Mouse (Mus musculus): ENCODE results near the gene Atg5. TPM values are rescaled to one million over a fixed set of nuclear protein-coding genes. Genes with fewer than 3 reads are reported as not detected.

Gene Atg5
- polyA plus RNA-seq, 1 experiment from 2014 or later = 19.9 TPM

DNA sequence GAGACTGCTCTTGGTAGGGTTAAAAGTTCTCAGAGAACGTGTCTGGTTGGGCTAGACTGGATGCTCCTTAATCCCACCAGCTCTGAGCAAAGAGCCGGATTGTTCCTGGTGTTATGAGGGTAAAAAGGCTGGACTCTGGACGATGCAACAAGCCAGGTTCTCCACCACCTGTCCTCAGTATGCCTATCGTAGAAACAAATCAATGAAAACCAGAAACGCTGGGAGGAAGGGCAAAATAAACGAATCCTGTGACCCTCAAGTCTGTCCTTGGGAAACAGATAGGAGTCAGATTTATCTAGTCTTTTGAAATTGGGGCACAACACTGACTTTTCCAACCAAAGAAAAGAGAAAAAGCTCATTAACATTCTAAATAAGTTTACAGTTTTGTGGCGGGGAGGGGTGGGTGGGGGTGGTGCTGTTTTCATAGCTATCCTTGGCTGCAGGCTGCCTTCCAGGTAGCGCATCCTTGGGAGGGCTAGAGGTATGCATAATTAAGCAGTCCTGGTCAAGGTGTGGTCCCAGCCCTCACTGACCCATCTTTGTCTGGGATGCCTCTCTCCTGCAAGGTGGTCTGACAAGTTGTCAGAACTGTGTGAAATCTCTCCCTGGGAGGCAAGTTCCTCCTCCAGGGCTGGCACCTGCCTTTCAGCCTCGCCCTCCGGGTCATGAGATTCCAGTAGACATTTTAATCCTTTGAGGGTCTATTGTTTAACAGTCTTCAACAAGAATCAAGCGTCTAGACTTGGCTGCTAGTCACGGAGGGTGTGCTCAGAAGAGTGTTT, 123.5 kb downstream of the Atg5 start:
- Histone ChIP-seq H3K27ac (replicated peaks) (no peak overlapping the region), H3K4me1 (replicated peaks) (no peaks in the 10 kb centered on the region; the same call in 1 of the 2 replicates), H3K4me3 (replicated peaks) (no peak overlapping the region), H3K9ac (no peak overlapping the region), H3K9me3 (replicated peaks) (no peaks in the 10 kb centered on the region), H3K27me3 (no peaks in the 10 kb centered on the region), H3K4me2 (no peak overlapping the region), H3K36me3 (replicated peaks) (no peaks in the 10 kb centered on the region)
- no peak for ATAC-seq (ENCODE audit: insufficient read depth)
- whole genome bisulfite sequencing (ENCODE audit: insufficient replicate concordance) = 47% methylated on average over 12 of the region's 12 CpGs

DNA sequence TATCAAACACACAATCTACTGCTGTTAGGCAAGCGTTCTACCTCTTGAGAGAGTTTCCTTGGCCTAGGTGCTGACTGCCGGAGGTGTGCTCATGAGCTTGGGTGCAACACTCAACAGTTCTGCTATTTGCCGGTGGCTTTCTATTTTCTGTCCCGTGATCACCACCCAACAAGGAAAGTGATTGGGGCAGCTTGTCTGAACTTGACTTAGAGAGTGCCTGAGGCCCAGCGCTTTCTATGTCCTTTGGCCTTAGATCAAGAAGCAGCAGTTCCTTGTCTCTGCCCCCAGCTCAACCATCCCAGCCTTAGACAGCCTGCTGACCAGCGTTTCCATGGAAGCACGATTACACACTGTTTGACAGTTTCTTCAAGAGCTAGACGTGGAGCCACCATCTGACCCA, 124.7 kb downstream of the Atg5 start:
- no peak overlapping the region for H3K27ac ChIP-seq (replicated peaks)
- WGBS (ENCODE audit: insufficient replicate concordance) = 73% methylated on average over 8 of the region's 8 CpGs
- H3K4me3 ChIP-seq (replicated peaks) = no peak overlapping the region
- H3K36me3 ChIP-seq (replicated peaks) = no peaks in the 10 kb centered on the region
- H3K4me2 ChIP-seq = no peak overlapping the region
- H3K9me3 ChIP-seq (replicated peaks) = no peaks in the 10 kb centered on the region
- no peaks in the 10 kb centered on the region; the same call in 1 of the 2 replicates for H3K4me1 ChIP-seq (replicated peaks)
- H3K27me3 ChIP-seq = 0 out of 2 replicates have a peak, but pooled peaks cover 3% of the 10 kb centered on the region
- no peak for ATAC-seq (ENCODE audit: insufficient read depth)
- no peak overlapping the region for H3K9ac ChIP-seq

DNA sequence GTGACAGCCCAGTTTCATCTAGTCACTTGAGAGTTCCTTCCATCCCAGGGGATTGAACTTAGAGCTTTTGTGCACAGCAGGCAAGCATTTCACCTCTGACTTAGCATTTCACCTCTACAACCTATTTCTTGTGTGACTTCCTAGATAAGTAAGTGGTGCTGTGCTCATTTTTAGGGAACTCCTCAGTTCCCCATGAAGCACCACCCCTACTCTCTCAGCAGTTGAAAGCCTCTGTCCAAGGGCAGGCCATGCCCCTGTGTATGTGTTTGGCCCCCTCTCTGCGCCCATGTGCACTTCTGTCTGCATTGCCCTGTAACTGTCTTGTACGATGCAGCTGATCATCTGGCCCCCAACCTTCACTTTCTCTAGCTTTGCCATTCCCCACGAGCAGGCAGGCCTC, 132.0 kb downstream of the Atg5 start:
- Histone ChIP-seq H3K27ac (replicated peaks) (no peak overlapping the region), H3K27me3 (0 out of 2 replicates have a peak, but pooled peaks cover 3% of the 10 kb centered on the region), H3K4me1 (replicated peaks) (no peaks in the 10 kb centered on the region), H3K4me3 (replicated peaks) (no peak overlapping the region), H3K9me3 (replicated peaks) (no peaks in the 10 kb centered on the region), H3K4me2 (no peak overlapping the region), H3K9ac (no peak overlapping the region), H3K36me3 (replicated peaks) (no peaks in the 10 kb centered on the region)
- ATAC-seq (ENCODE audit: insufficient read depth) = no peak
- WGBS (ENCODE audit: insufficient replicate concordance) = 41% methylated on average over 3 of the region's 3 CpGs

DNA sequence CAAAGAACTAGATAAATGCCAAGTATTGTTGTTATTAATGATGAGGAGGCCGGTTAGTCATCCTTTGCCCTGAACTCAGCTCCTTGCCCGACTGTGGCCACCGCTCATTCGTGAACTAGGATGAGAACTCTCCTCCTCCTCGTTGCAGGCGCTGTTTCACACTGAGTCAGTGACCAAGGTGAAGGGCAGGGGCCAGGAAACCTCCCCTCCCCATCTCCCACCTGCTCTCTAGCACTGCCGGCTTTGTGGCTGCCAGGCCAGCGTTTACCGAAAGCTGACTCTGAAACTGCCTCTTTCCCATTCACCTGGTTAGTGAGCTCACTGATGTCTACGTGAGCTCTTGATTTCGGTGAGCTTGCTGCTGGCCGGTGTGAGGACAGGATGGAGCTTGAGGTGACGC, 132.4 kb downstream of the Atg5 start:
- H3K9ac ChIP-seq = no peak overlapping the region
- H3K9me3 ChIP-seq (replicated peaks) = no peaks in the 10 kb centered on the region
- no peak overlapping the region for H3K27ac ChIP-seq (replicated peaks)
- H3K36me3 ChIP-seq (replicated peaks) = no peaks in the 10 kb centered on the region
- H3K4me1 ChIP-seq (replicated peaks) = no peaks in the 10 kb centered on the region
- 0 out of 2 replicates have a peak, but pooled peaks cover 3% of the 10 kb centered on the region for H3K27me3 ChIP-seq
- WGBS (ENCODE audit: insufficient replicate concordance) = 67% methylated on average over 13 of the region's 13 CpGs
- no peak overlapping the region for H3K4me3 ChIP-seq (replicated peaks)
- no peak overlapping the region for H3K4me2 ChIP-seq
- ATAC-seq (ENCODE audit: insufficient read depth) = no peak

DNA sequence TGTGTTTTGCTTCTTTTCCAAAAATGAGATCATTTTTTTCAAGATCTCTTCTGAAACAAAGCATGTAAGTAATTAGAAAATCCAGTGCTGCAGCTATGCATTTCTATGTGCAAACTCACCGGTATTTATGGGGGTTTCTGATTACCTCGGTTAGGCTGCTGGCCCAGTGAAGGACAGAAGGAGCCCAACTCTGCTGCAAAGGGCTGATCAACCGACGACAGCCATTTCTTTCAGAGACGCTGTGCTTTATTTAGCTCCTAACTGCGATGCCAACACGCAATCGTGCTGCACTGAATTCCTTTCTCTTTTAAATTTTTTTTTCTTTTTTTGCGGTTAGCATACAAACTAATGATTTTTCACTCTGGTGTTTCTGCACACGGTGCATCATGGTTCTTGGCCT, 133.4 kb downstream of the Atg5 start:
- no peak overlapping the region for H3K4me3 ChIP-seq (replicated peaks)
- H3K4me2 ChIP-seq = no peak overlapping the region
- H3K27me3 ChIP-seq = 0 out of 2 replicates have a peak, but pooled peaks cover 3% of the 10 kb centered on the region
- no peak for ATAC-seq (ENCODE audit: insufficient read depth)
- 73% methylated on average over 10 of the region's 10 CpGs for WGBS (ENCODE audit: insufficient replicate concordance)
- H3K27ac ChIP-seq (replicated peaks) = no peak overlapping the region
- no peaks in the 10 kb centered on the region for H3K4me1 ChIP-seq (replicated peaks)
- no peaks in the 10 kb centered on the region for H3K9me3 ChIP-seq (replicated peaks)
- no peak overlapping the region for H3K9ac ChIP-seq
- H3K36me3 ChIP-seq (replicated peaks) = no peaks in the 10 kb centered on the region

DNA sequence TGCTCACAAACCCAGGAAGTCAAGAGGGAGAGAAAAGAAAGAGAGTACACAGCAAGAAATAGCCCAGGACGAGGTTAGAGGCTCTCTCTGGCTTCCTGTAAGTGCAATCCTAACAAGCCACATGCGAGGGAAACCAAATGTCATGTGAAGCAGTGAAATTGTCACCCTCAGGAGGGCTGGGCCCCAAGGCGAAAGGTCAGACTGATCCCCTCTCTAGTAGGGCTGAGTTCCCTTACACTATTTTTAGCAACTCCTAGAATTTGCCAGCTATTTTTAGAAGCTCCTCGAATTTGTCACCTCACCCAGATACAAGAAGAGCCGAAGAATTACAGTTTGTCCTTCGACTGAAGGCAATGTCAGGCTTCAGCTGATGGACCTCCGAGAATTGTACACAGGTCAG, 135.3 kb downstream of the Atg5 start:
- Histone ChIP-seq H3K4me2 (no peak overlapping the region), H3K4me1 (replicated peaks) (no peaks in the 10 kb centered on the region), H3K9ac (no peak overlapping the region), H3K9me3 (replicated peaks) (no peaks in the 10 kb centered on the region), H3K27me3 (no peaks in the 10 kb centered on the region), H3K4me3 (replicated peaks) (no peak overlapping the region), H3K27ac (replicated peaks) (no peak overlapping the region), H3K36me3 (replicated peaks) (no peaks in the 10 kb centered on the region)
- WGBS (ENCODE audit: insufficient replicate concordance) = 30% methylated on average over 7 of the region's 7 CpGs
- no peak for ATAC-seq (ENCODE audit: insufficient read depth)

DNA sequence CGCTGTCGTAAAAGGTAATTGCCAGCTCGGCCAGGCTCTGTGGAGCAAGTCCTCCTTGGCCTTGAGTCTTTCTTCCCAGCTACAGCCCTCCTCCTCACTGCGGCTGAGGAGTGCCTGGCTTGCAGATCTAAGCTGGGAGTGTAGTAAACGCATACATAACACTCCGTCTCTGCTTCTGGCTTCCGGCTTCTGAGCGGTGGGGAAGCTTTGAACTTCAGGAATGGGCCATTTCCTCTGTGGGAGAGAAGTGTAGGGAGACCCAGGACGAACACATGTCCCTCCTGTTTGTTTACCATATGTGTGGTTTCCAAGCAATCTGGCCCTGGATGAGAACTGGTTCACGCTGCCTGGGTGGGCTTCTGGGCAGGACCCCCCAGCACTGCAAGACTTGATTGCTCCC, 140.9 kb downstream of the Atg5 start:
- Histone ChIP-seq H3K4me1 (replicated peaks) (no peaks in the 10 kb centered on the region), H3K9me3 (replicated peaks) (no peaks in the 10 kb centered on the region), H3K4me2 (no peak overlapping the region), H3K27ac (replicated peaks) (no peak overlapping the region), H3K27me3 (no peaks in the 10 kb centered on the region), H3K4me3 (replicated peaks) (no peak overlapping the region), H3K36me3 (replicated peaks) (no peaks in the 10 kb centered on the region), H3K9ac (no peak overlapping the region)
- 59% methylated on average over 10 of the region's 10 CpGs for WGBS (ENCODE audit: insufficient replicate concordance)
- no peak for ATAC-seq (ENCODE audit: insufficient read depth)

DNA sequence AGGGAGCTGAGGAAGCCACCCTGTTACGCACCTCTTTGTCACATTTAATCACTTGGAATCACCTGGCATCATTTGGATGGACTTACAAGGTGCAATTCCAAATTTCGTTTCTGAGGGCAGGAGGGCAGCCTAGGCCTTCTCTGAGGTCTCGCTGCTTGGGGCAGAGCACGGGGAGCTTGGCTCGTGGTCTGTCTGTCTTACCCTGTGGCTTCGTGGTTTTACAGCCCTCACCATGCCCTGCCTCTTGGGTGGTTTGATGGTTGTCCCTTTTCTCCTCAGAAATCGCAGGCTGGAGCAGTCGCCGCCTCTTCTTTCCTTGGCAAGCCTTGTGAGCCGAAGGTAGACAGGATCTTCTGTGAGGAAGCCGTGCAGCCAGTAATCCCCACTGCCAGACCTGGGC, 141.8 kb downstream of the Atg5 start:
- WGBS (ENCODE audit: insufficient replicate concordance) = 48% methylated on average over 11 of the region's 11 CpGs
- Histone ChIP-seq H3K27me3 (no peaks in the 10 kb centered on the region), H3K4me3 (replicated peaks) (no peak overlapping the region), H3K4me1 (replicated peaks) (no peaks in the 10 kb centered on the region), H3K4me2 (no peak overlapping the region), H3K9ac (no peak overlapping the region), H3K36me3 (replicated peaks) (no peaks in the 10 kb centered on the region), H3K9me3 (replicated peaks) (no peaks in the 10 kb centered on the region), H3K27ac (replicated peaks) (no peak overlapping the region)
- no peak for ATAC-seq (ENCODE audit: insufficient read depth)

MicroRNAs encoded within 50 kb of the gene (microRNA counts, 519-probe panel; counts per million panel counts)
- microRNA mmu-miR-1929 = 2,476 counts per million, percentile 44 among the panel's probes with 10 or more counts

Small RNA genes lying within 50 kb of the gene (microRNA-seq; reads per million reads assigned to microRNA genes)
- 3.3 reads per million, percentile 7 among the genes with 10 or more reads in this experiment for gene Mir1929

Other genes with a start within 250 kb of the Atg5 start
- gene Crybg1, start 119.5 kb upstream of the Atg5 start, polyA plus RNA-seq (2015; fragmentation: Nextera tagmentation; extraction: Ambion mirVana) = 0.62 and 0.83 TPM in 2 replicates